Mouse (Mus musculus) ZHBTc4 (cell line): Measurements from ENCODE around the gene Slc4a1.

Experiments used
- DNase-seq: peaks from one replicate; pipeline ENCODE4 v3.0.0-alpha.2; 2011; ENCODE audit warnings: low read depth, low spot score

Slc4a1 gene

GRCm38 (mm10) chr11:102375196-102376173 is 9.5 kb upstream of the Slc4a1 start:
- peak; percentile 76 for DNase-seq

- no peak for DNase-seq
Measured at GRCm38 (mm10) chr11:102374108-102374725, 8.2 kb upstream of the Slc4a1 start.

GRCm38 (mm10) chr11:102373646-102374045 is 7.6 kb upstream of the Slc4a1 start:
- peak; percentile 53 for DNase-seq

- DNase-seq = peak; percentile 71
Measured at GRCm38 (mm10) chr11:102372936-102373335, 6.9 kb upstream of the Slc4a1 start.

- DNase-seq = no peak
Measured at GRCm38 (mm10) chr11:102371926-102372685, 6.1 kb upstream of the Slc4a1 start.

GRCm38 (mm10) chr11:102370285-102370684 is 4.3 kb upstream of the Slc4a1 start:
- no peak for DNase-seq

GRCm38 (mm10) chr11:102369263-102369662 is 3.3 kb upstream of the Slc4a1 start:
- DNase-seq = no peak

- DNase-seq = no peak
Measured at GRCm38 (mm10) chr11:102368347-102368746, 2.3 kb upstream of the Slc4a1 start.

GRCm38 (mm10) chr11:102367504-102368280 is 1.7 kb upstream of the Slc4a1 start:
- DNase-seq = peak; percentile 64

- no peak for DNase-seq
Measured at GRCm38 (mm10) chr11:102365699-102366098, 304 bp downstream of the Slc4a1 start.

GRCm38 (mm10) chr11:102364570-102365371 is 1.2 kb downstream of the Slc4a1 start:
- no peak for DNase-seq

- no peak for DNase-seq
Measured at GRCm38 (mm10) chr11:102363623-102364022, 2.4 kb downstream of the Slc4a1 start.

- no peak for DNase-seq
Measured at GRCm38 (mm10) chr11:102361776-102362495, 4.1 kb downstream of the Slc4a1 start.

GRCm38 (mm10) chr11:102358365-102358764 is 7.6 kb downstream of the Slc4a1 start:
- DNase-seq = no peak

GRCm38 (mm10) chr11:102356636-102357350 is 9.2 kb downstream of the Slc4a1 start:
- DNase-seq = no peak

- DNase-seq = no peak
Measured at GRCm38 (mm10) chr11:102356190-102356589, 9.8 kb downstream of the Slc4a1 start.

GRCm38 (mm10) chr11:102355501-102355900 is 10.5 kb downstream of the Slc4a1 start:
- DNase-seq = no peak

GRCm38 (mm10) chr11:102353021-102353431 is 13.0 kb downstream of the Slc4a1 start:
- no peak for DNase-seq

GRCm38 (mm10) chr11:102352378-102352777 is 13.6 kb downstream of the Slc4a1 start:
- no peak for DNase-seq
